Mouse (Mus musculus) left cerebral cortex, postnatal 36 days (tissue): ENCODE results near the gene Acot8. TPM values are rescaled to one million over a fixed set of nuclear protein-coding genes. Genes with fewer than 3 reads are reported as not detected.

ENCODE experiments used
- DNase-seq, 2 experiments: peaks; one replicate each; pipeline ENCODE4 v3.0.0; 2021 to 2022; ENCODE audit warnings: low spot score in 2 of 2, mixed read lengths in 1 of 2
- intact Hi-C: fragments of 180-260 bp; cut with DNase I; formaldehyde crosslinking; loops from one replicate; pipeline ENCODE4 v1.15.1; 2025
- total RNA-seq, 2 experiments: library from RNA; stranded (reverse); gene quantifications; 2 replicates each; pipeline ENCODE4 v1.2.3; 2021

The Acot8 gene
- total RNA-seq, 2 experiments from 2014 or later = 25.5 to 27.6 TPM

GRCm38 (mm10) chr2:164765841-164766240 is 38.8 kb downstream of the Acot8 start:
- intact Hi-C loops = no loop called here
- peak in 1 of 2 experiments; percentile 34 for DNase-seq

- intact Hi-C loops = no loop called here
These were observed 42.1 kb downstream of the Acot8 start for GRCm38 (mm10) chr2:164762593-164762992.

GRCm38 (mm10) chr2:164761971-164762370 is 42.7 kb downstream of the Acot8 start:
- DNase-seq = no peak
- intact Hi-C loops = no loop called here

More at GRCm38 (mm10) chr2:164762593-164762992, 42.1 kb downstream of the Acot8 start:
- DNase-seq = no peak

- intact Hi-C loops = no loop called here
- no peak for DNase-seq
These were observed 43.2 kb downstream of the Acot8 start for GRCm38 (mm10) chr2:164761502-164761901.

- intact Hi-C loops = no loop called here
- no peak for DNase-seq
These were observed 44.4 kb downstream of the Acot8 start for GRCm38 (mm10) chr2:164760059-164760833.

GRCm38 (mm10) chr2:164758692-164759091 is 46.0 kb downstream of the Acot8 start:
- intact Hi-C loops = no loop called here
- no peak for DNase-seq

GRCm38 (mm10) chr2:164757841-164758240 is 46.8 kb downstream of the Acot8 start:
- DNase-seq = no peak
- intact Hi-C loops = no loop called here

GRCm38 (mm10) chr2:164754800-164755199 is 49.9 kb downstream of the Acot8 start:
- intact Hi-C loops = no loop called here

GRCm38 (mm10) chr2:164754105-164754504 is 50.6 kb downstream of the Acot8 start:
- intact Hi-C loops = no loop called here
- DNase-seq = no peak

More at GRCm38 (mm10) chr2:164754800-164755199, 49.9 kb downstream of the Acot8 start:
- no peak for DNase-seq

- intact Hi-C loops = no loop called here
- DNase-seq = no peak
These were observed 52.2 kb downstream of the Acot8 start for GRCm38 (mm10) chr2:164752454-164752853.

GRCm38 (mm10) chr2:164748991-164749390 is 55.7 kb downstream of the Acot8 start:
- intact Hi-C loops = no loop called here
- no peak for DNase-seq

GRCm38 (mm10) chr2:164748191-164748590 is 56.5 kb downstream of the Acot8 start:
- DNase-seq = no peak
- intact Hi-C loops = no loop called here

- DNase-seq = no peak
- intact Hi-C loops = no loop called here
These were observed 58.0 kb downstream of the Acot8 start for GRCm38 (mm10) chr2:164746693-164747092.

- DNase-seq = peak; percentile 96 to 97
- intact Hi-C loops = no loop called here
These were observed 58.7 kb downstream of the Acot8 start, which contains the start of the genes Wfdc3 and Dnttip1 for GRCm38 (mm10) chr2:164745843-164746479. Wfdc3 (minus strand) TSS chr2:164745931. Dnttip1 (plus strand) TSS chr2:164745983.

- DNase-seq = no peak
- intact Hi-C loops = no loop called here
These were observed 59.7 kb downstream of the Acot8 start for GRCm38 (mm10) chr2:164744987-164745386.

Other genes starting within 250 kb of the Acot8 start
- gene Wfdc2, start 242.5 kb downstream of the Acot8 start, total RNA-seq = not detected
- not detected for gene Spint3, start 231.4 kb downstream of the Acot8 start, total RNA-seq
- not detected for gene Wfdc6a, start 219.4 kb downstream of the Acot8 start, total RNA-seq
- gene Eppin, start 211.3 kb downstream of the Acot8 start, total RNA-seq = not detected
- gene Wfdc6b, start 191.4 kb downstream of the Acot8 start, total RNA-seq = not detected
- not detected for gene Wfdc8, start 191.3 kb downstream of the Acot8 start, total RNA-seq
- not detected for gene Wfdc16, start 166.1 kb downstream of the Acot8 start, total RNA-seq
- gene Wfdc10, start 148.8 kb downstream of the Acot8 start, total RNA-seq = not detected
- not detected for gene Wfdc9, start 148.3 kb downstream of the Acot8 start, total RNA-seq
- not detected for gene Wfdc11, start 130.8 kb downstream of the Acot8 start, total RNA-seq
- not detected for gene Wfdc13, start 119.8 kb downstream of the Acot8 start, total RNA-seq
- not detected for gene Spint4, start 106.4 kb downstream of the Acot8 start, total RNA-seq
- gene Spint5, start 89.6 kb downstream of the Acot8 start, total RNA-seq = not detected
- gene Wfdc3, start 59.0 kb downstream of the Acot8 start, total RNA-seq = 1 to 10 TPM; 1.2 to 2.4 TPM
- gene Dnttip1, start 58.9 kb downstream of the Acot8 start, total RNA-seq = 10 to 100 TPM; 33.5 to 37.8 TPM
- gene Ube2c, start 35.0 kb downstream of the Acot8 start, total RNA-seq = 1 to 10 TPM in 1 of 2 experiments, under 1 TPM in 1; 0.57 to 1.3 TPM
- gene Tnnc2, start 24.9 kb downstream of the Acot8 start, total RNA-seq = under 1 TPM in 1 of 2 experiments, not detected in 1; 0.96 TPM
- 10 to 100 TPM; 54.9 to 59.5 TPM for gene Snx21, start 19.1 kb downstream of the Acot8 start, total RNA-seq
- 1 to 10 TPM; 8.2 to 8.3 TPM for gene Zswim3, start 216 bp upstream of the Acot8 start, total RNA-seq
- 10 to 100 TPM; 22.0 to 22.8 TPM for gene Zswim1, start 17.8 kb upstream of the Acot8 start, total RNA-seq
- gene Spata25, start 23.7 kb upstream of the Acot8 start, total RNA-seq = 1 to 10 TPM in 1 of 2 experiments, not detected in 1; 1.7 TPM
- 100 to 1,000 TPM; 104 to 105 TPM for gene Ctsa, start 28.0 kb upstream of the Acot8 start, total RNA-seq
- gene Neurl2, start 28.6 kb upstream of the Acot8 start, total RNA-seq = 1 to 10 TPM; 3.8 to 5.3 TPM
- 10 to 100 TPM; 81.9 to 86.4 TPM for gene Pltp, start 52.8 kb upstream of the Acot8 start, total RNA-seq
- gene Pcif1, start 74.4 kb upstream of the Acot8 start, total RNA-seq = 10 to 100 TPM; 42.8 to 46.7 TPM
- 10 to 100 TPM; 22.6 to 28.5 TPM for gene Zfp335, start 106.9 kb upstream of the Acot8 start, total RNA-seq
- 1 to 10 TPM; 1.7 to 2.1 TPM for gene Mmp9, start 135.9 kb upstream of the Acot8 start, total RNA-seq
- gene Slc12a5, start 155.9 kb upstream of the Acot8 start, total RNA-seq = 100 to 1,000 TPM; 521 to 559 TPM
- gene Ncoa5, start 230.0 kb upstream of the Acot8 start, total RNA-seq = 10 to 100 TPM; 41.4 to 66.1 TPM